Mouse (Mus musculus) heart, postnatal 25 days (tissue): ENCODE measurements around the gene Chrm1. TPM values are rescaled to one million over a fixed set of nuclear protein-coding genes. Genes with fewer than 3 reads are reported as not detected.
"Not testable (repeated sequence)": the region's sequence is repeated elsewhere in the genome, so short reads cannot be mapped to it uniquely, and the experiment has no call there.

Experiments used
- DNase-seq: peaks from one replicate; pipeline ENCODE4 v3.0.0; 2022; ENCODE audit warnings: low spot score
- intact Hi-C: fragments of 180-260 bp; cut with DNase I; formaldehyde crosslinking; loops from one replicate; pipeline ENCODE4 v1.15.1; 2025
- total RNA-seq, 2 experiments: library from RNA; stranded (reverse); gene quantifications; 2 replicates each; pipeline ENCODE4 v1.2.3; 2021

The Chrm1 gene
- total RNA-seq, 2 experiments from 2014 or later = not detected

DNA sequence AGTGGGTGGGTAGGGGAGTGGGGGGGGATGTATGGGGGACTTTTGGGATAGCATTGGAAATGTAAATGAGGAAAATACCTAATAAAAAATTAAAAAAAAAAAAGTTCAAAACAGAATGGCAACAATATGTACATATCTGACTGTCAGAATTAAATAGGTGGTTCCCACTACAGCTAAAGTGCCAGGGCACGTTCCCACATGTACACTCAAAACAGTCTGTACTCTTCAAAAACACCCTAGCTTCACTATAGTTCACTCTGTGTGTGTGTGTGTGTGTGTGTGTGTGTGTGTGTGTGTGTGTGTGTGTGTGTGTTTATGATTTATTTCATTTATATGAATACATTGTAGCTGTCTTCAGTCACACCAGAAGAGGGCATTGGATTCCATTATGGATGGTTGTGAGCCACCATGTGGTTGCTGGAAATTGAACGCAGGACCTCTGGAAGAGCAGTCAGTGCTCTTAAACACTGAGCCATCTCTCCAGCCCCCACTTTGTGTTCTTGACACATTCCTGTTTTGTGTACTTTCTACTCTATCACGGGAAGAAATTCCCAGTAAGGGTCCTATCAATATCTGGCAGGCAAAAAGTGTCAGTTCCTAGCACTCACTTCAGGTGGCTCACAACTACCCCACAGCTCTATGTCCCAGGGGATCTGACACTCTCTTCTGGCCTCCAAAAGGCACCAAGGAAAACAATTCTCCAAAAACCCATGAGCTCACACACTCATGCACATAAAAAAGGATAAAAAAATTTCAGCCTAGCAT is 64.9 kb downstream of the Chrm1 start:
- DNase-seq, intact Hi-C loops: not testable (repeated sequence)

Other genes starting within 250 kb of the Chrm1 start
- gene Slc22a8, start 72.5 kb upstream of the Chrm1 start, total RNA-seq = not detected
- gene Slc22a6, start 45.8 kb upstream of the Chrm1 start, total RNA-seq = not detected
- gene Slc3a2, start 59.6 kb downstream of the Chrm1 start, total RNA-seq = 10 to 100 TPM; 36.1 to 38.0 TPM
- gene Wdr74, start 72.0 kb downstream of the Chrm1 start, total RNA-seq = 10 to 100 TPM; 17.9 to 18.9 TPM
- gene 1700092M07Rik, start 76.9 kb downstream of the Chrm1 start, total RNA-seq = not detected
- 10 to 100 TPM; 27.6 to 31.0 TPM for gene Stx5a, start 77.6 kb downstream of the Chrm1 start, total RNA-seq
- gene Nxf1, start 93.3 kb downstream of the Chrm1 start, total RNA-seq = 10 to 100 TPM; 37.5 to 48.1 TPM
- gene Tmem223, start 107.2 kb downstream of the Chrm1 start, total RNA-seq = 100 to 1,000 TPM; 108 to 110 TPM
- gene Tmem179b, start 110.7 kb downstream of the Chrm1 start, total RNA-seq = 10 to 100 TPM; 14.8 to 16.4 TPM
- gene Taf6l, start 122.6 kb downstream of the Chrm1 start, total RNA-seq = 1 to 10 TPM; 7.4 to 7.6 TPM
- gene Polr2g, start 134.8 kb downstream of the Chrm1 start, total RNA-seq = 10 to 100 TPM; 53.4 to 62.4 TPM
- 1 to 10 TPM; 1.9 to 2.1 TPM for gene Zbtb3, start 138.8 kb downstream of the Chrm1 start, total RNA-seq
- 10 to 100 TPM; 12.5 to 15.8 TPM for gene Ttc9c, start 155.5 kb downstream of the Chrm1 start, total RNA-seq
- gene Hnrnpul2, start 156.2 kb downstream of the Chrm1 start, total RNA-seq = 10 to 100 TPM; 42.5 to 49.4 TPM
- not detected for gene AC129217.1, start 166.0 kb downstream of the Chrm1 start, total RNA-seq
- 10 to 100 TPM; 23.9 to 24.0 TPM for gene Bscl2, start 173.7 kb downstream of the Chrm1 start, total RNA-seq
- gene Gng3, start 175.4 kb downstream of the Chrm1 start, total RNA-seq = not detected
- 1 to 10 TPM; 3.3 to 4.9 TPM for gene Lrrn4cl, start 187.0 kb downstream of the Chrm1 start, total RNA-seq
- 100 to 1,000 TPM; 113 to 124 TPM for gene Ubxn1, start 207.7 kb downstream of the Chrm1 start, total RNA-seq
- 10 to 100 TPM; 59.3 to 60.1 TPM for gene Uqcc3, start 217.1 kb downstream of the Chrm1 start, total RNA-seq
- 1 to 10 TPM; 1.4 to 5.9 TPM for gene Lbhd1, start 219.9 kb downstream of the Chrm1 start, total RNA-seq
- not detected for gene Gm49403, start 220.1 kb downstream of the Chrm1 start, total RNA-seq
- gene 1810009A15Rik, start 225.1 kb downstream of the Chrm1 start, total RNA-seq = 10 to 100 TPM; 17.6 to 19.8 TPM
- 1 to 10 TPM in 1 of 2 experiments, under 1 TPM in 1; 0.68 to 2.0 TPM for gene Gm49416, start 225.1 kb downstream of the Chrm1 start, total RNA-seq
- 10 to 100 TPM; 11.2 to 11.8 TPM for gene Ints5, start 229.2 kb downstream of the Chrm1 start, total RNA-seq
- 10 to 100 TPM; 55.6 to 58.7 TPM for gene Ganab, start 234.3 kb downstream of the Chrm1 start, total RNA-seq